In the genomic region with DNA sequence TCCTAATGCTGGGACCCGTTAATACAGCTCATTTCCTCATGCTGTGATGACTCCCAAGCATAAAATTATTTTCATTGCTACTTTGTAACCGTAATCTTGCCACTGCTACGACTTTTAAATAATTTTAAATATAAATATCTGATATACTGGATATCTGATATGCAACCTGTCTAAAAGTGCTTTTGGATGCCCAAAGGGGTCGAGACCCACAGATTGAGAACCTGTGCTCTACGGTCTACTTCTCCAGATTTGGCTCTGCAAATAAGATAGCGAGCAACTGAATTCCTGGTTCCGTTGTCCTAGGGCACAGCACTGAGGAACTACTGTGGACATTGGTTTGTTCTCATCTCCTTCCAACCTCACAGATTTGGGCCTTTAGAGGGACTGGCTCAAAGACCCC, we compare ENCODE assay signal across 1 mouse cellular context.
TF ChIP-seq lines count a peak whose summit lies in the region.

No protein-coding gene starts in this region.

TF ChIP-seq in CH12.LX, 34 proteins besides CTCF, POLR2A, EP300 and RAD21:
- TF ChIP-seq JUN (IDR thresholded peaks at IDR 0.05; ENCODE audit: insufficient read depth, low read depth, low read length) (no peak), MXI1 (IDR thresholded peaks at IDR 0.05; ENCODE audit: low read depth, low read length) (peak; percentile 26; the same call in 1 of the 2 replicates), CHD1 (IDR thresholded peaks at IDR 0.05; ENCODE audit: low read depth, low read length) (no peak), PAX5 (IDR thresholded peaks at IDR 0.05; ENCODE audit: low read length) (no peak), ZKSCAN1 (IDR thresholded peaks at IDR 0.05; ENCODE audit: borderline replicate concordance, low read depth, low read length) (no peak), NRF1 (IDR thresholded peaks at IDR 0.05; ENCODE audit: low read depth, low read length) (no peak), CHD2 (IDR thresholded peaks at IDR 0.05; ENCODE audit: low read length) (peak; percentile 57), SIN3A (IDR thresholded peaks at IDR 0.05; ENCODE audit: low read length) (peak; percentile 47; the same call in 1 of the 2 replicates), MYC (IDR thresholded peaks at IDR 0.05; ENCODE audit: low read depth, low read length) (no peak), POLR2AphosphoS2 (IDR thresholded peaks at IDR 0.05; ENCODE audit: low read depth, low read length) (no peak), TCF12 (IDR thresholded peaks at IDR 0.05; ENCODE audit: low read depth, low read length) (no peak), ETS1 (conservative IDR thresholded peaks at IDR 0.05; ENCODE audit: low read depth, low read length) (no peak)
